Mouse (Mus musculus): Measurements from ENCODE around the gene Olfr281.

GRCm38 (mm10) chr15:98503317-98503716, 50.9 kb downstream of the Olfr281 start:
- TF ChIP-seq POLR2A (IDR thresholded peaks at IDR 0.05; ENCODE audit: borderline replicate concordance, insufficient read depth, low read length): no peak
- TF ChIP-seq CTCF (IDR thresholded peaks at IDR 0.05; ENCODE audit: borderline replicate concordance, insufficient read depth, low read depth, low read length): no peak

All from cerebellum, adult 2 months (tissue).